Mouse (Mus musculus): ENCODE measurements around the gene Olfr697. TPM values are rescaled to one million over a fixed set of nuclear protein-coding genes. Genes with fewer than 3 reads are reported as not detected.
A peak's percentile ranks its signal among the peaks of the same experiment; 100 is the strongest.
"Not testable (repeated sequence)": the region's sequence is repeated elsewhere in the genome, so short reads cannot be mapped to it uniquely, and the experiment has no call there.

Gene Olfr697
- total RNA-seq (2021) = not detected
- long read RNA-seq, experiment 1 = 0 reads
- long read RNA-seq, experiment 2 = 0 reads

GRCm38 (mm10) chr7:106742343-106742742 is at the start of gene Olfr697:
Gene Olfr697, minus strand, starts transcription at chr7:106742443.
- DNase-seq = no peak

DNA sequence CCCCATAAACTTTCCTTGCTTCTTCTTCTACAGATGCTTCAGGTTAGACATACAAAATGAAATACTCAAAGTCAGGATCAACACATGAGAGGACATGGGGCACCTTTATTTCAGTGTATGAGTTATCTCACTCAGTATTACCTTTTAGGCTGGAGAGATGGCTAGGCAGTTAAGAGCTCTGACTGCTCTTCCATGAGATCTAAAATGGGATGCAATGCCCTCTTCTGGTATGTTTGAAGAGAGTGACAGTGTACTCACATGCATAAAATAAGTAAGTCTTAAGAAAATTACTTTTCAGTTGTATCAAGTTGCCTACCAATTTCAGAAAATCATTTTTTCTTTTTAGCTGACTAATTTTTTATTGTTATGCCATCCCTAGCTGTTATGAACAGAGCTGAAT is 46.1 kb upstream of the Olfr697 start:
- DNase-seq = peak in 1 of 2 experiments; percentile 3

DNA sequence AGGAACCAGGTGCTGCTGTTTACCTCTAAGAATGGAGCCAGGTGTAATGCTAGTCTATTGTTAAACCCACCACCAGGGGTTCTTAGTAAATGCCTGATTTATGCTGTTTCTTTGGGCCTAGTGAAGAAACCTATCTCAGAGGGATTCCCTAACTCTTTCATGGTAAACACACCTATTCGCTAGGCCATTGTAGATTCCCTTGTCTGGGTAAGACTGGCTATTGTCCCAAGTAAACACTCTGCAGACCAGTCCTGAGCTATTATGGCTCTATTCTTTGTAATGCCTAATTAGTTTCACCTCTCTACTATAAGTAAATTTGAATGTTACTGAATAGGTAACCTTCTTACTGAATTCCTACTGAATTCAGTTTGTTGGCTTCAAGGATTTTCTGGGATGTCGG is 18.8 kb upstream of the Olfr697 start:
- DNase-seq = not testable (repeated sequence)

DNA sequence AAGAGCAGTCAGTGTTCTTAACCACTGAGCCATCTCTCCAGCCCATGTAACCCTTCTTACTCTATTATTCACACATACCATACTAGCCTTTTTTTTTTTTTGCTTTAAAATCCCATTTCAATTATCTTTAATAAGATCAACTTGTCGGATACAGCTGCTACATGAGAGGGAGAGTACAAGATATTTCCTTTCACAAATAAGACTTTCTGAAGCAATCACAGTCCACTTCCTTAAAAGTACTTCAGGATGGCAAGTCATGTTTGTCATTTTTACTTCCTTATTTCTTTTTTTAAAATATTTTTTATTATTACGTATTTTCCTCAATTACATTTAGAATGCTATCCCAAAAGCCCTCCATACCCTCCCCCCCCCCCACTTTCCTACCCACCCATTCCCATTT is 16.6 kb upstream of the Olfr697 start:
- no peak for DNase-seq

DNA sequence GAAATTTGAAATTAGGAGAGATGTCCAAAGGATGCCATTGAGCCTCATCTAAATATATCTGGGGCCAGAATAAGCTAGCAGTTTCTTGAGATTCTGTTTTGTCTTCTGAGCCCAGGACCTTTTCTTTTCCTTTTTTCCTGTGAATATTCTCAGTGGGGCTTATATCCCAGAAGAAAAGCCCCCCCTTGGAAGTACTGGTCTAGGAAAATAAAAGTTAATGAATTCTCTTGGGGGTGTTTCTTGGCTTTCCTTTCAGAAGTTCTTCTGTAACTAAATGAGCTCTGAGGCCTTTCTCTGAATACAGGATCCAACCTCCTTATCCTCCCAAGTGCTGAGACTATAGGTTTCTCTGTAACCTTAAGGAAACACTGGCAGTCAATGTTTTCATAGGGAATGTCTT is 13.1 kb upstream of the Olfr697 start, which contains the start of gene Olfr698:
Gene Olfr698 (minus strand): TSS at position 101 of the 400 bp plus-strand sequence.
- DNase-seq = no peak

GRCm38 (mm10) chr7:106745811-106746210 is 3.6 kb upstream of the Olfr697 start:
- no peak for DNase-seq

GRCm38 (mm10) chr7:106737028-106737427 is 5.2 kb downstream of the Olfr697 start:
- no peak for DNase-seq

DNA sequence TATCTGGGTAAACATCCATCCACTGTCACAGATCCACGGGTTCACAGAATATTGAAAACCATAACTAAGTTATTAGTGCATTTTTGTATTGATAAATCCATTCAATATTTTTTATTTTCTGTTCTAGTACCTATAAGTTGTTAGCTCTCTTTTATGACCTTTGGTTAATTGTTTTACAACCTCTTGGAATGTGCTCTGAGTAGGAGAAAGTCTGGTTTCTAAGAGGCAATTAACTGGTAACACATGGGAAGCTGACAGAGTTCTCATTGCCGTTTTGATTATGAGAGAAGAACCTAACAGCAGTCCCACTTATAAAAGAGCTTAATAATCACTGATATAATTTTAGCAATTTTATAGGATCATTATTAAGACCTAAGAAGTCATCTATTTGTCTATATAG is 8.5 kb downstream of the Olfr697 start:
- no peak for DNase-seq

DNA sequence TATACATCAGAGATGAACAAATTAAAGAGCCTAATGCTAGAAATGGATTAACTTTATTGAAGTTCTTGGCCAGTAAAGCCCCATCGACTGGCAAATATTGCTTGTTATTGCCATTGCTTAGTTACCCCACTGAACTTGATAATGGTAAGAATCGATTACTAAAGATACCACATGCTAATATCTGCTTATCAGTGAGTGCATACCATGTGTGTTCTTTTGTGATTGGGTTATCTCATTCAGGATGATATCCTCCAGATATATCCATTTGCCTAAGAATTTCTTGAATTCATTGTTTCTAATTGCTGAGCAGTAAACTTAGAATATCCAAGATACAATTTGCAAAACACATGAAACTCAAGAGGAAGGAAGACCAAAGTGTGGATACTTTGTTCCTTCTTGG is 16.6 kb downstream of the Olfr697 start:
- not testable (repeated sequence) for DNase-seq

GRCm38 (mm10) chr7:106716296-106716695 is 25.9 kb downstream of the Olfr697 start, which contains the start of gene Olfr695:
Gene Olfr695, minus strand, starts transcription at chr7:106716396.
- no peak for DNase-seq

DNA sequence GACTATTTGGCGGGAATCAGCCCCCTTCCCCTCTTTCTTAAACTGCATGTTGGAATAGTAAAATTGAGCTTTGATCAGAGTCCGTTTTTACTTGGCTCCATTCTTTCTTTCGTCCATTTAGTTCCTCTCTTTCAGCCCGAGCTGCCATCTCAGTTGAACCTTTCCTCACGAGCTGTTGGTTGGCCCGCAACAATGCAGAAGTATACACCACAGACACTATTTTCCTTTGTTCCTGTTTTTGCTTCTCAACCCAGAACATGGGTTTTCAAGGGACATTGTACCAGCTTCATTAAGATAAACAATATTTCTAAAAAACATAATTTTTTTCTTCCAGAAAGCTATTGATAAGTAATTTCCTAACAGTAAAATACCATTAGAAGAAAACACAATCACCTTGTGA is 30.8 kb downstream of the Olfr697 start:
- DNase-seq = peak in 1 of 2 experiments; percentile 10

DNA sequence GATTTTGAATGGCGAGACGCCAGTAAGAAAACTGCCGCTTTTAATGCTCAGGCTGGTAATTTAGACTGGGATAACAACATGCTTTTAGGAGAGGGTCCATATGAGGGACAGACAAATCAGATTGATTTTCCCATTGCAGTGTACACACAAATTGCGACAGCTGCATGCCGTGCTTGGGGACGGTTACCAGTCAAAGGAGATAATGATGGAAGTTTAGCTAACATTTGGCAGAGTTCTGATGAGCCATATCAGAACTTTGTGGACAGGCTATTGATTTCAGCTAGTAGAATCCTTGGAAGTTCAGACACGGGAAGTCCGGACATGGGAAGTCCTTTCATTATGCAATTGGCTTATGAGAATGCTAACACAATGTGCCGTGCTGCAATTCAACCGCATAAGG is 34.5 kb downstream of the Olfr697 start:
- DNase-seq = not testable (repeated sequence)

GRCm38 (mm10) chr7:106696891-106697290 is 45.4 kb downstream of the Olfr697 start:
- no peak for DNase-seq

DNA sequence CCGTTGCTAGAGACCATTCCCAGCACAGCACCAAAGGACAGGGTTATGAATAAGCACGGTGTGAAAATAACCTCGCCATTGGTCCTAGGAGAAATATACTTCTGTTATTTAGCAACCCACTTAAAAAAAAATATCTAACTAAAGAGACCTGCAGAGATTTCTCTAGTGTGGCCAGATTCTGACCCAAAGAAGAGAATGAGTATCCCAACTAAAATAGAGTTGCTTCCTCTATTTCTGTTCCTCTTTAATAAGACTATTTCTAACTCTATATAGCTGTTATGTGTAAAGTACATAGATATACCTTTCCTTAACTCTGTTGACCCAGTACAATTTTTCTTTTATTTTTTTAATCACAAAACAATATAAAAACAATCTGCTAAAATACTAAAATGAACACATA is 49.3 kb downstream of the Olfr697 start:
- DNase-seq = no peak

DNA sequence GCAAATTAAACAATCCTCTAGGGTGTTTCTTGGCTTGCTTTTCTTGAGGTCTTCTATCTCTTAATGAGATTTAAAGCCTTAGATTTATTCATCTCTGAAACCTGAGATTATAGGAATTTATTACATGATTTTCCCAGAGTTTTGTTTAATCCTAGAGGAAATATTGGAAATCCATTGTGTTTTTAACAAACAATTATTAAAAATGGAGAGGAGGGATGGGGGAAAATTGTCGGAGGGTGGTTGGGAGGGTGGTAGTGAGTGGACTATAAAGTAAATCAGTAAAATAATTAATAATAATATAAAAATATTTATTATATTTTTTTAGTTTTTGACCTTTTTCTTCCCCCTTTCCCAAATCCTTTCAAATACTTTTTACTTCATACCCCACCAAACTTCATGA is 50.5 kb downstream of the Olfr697 start, which contains the start of gene Olfr694:
Gene Olfr694 (minus strand): TSS at position 101 of the 400 bp plus-strand sequence.
- no peak for DNase-seq

Other genes with a start within 250 kb of the Olfr697 start
- gene Olfr693, start 61.9 kb downstream of the Olfr697 start, total RNA-seq (2021) = not detected
- not detected for gene Olfr694, start 50.6 kb downstream of the Olfr697 start, total RNA-seq (2021)
- not detected for gene Olfr695, start 26.0 kb downstream of the Olfr697 start, total RNA-seq (2021)
- not detected for gene Olfr698, start 13.0 kb upstream of the Olfr697 start, total RNA-seq (2021)
- gene Olfr699, start 50.8 kb upstream of the Olfr697 start, total RNA-seq (2021) = not detected
- not detected for gene Olfr700, start 66.4 kb upstream of the Olfr697 start, total RNA-seq (2021)
- not detected for gene Olfr701, start 71.7 kb upstream of the Olfr697 start, total RNA-seq (2021)
- not detected for gene Olfr702, start 91.5 kb upstream of the Olfr697 start, total RNA-seq (2021)
- gene Olfr703, start 100.9 kb upstream of the Olfr697 start, total RNA-seq (2021) = not detected
- gene Olfr704, start 120.7 kb upstream of the Olfr697 start, total RNA-seq (2021) = not detected
- gene Olfr705, start 134.4 kb upstream of the Olfr697 start, total RNA-seq (2021) = not detected
- not detected for gene Olfr706, start 145.7 kb upstream of the Olfr697 start, total RNA-seq (2021)
- gene Olfr707, start 158.8 kb upstream of the Olfr697 start, total RNA-seq (2021) = not detected
- not detected for gene Olfr1532-ps1, start 165.6 kb upstream of the Olfr697 start, total RNA-seq (2021)
- gene Olfr709-ps1, start 189.8 kb upstream of the Olfr697 start, total RNA-seq (2021) = not detected
- gene Olfr710, start 205.9 kb upstream of the Olfr697 start, total RNA-seq (2021) = not detected
- not detected for gene Olfr6, start 221.5 kb upstream of the Olfr697 start, total RNA-seq (2021)
- not detected for gene Olfr711, start 233.0 kb upstream of the Olfr697 start, total RNA-seq (2021)